Mouse (Mus musculus): ENCODE measurements around the gene Usp21. TPM values are rescaled to one million over a fixed set of nuclear protein-coding genes. Genes with fewer than 3 reads are reported as not detected.

Usp21 gene
- polyA plus RNA-seq, 1 experiment from 2014 or later, result 74.8 TPM

GRCm38 (mm10) chr1:171281528-171281923 is 6.3 kb downstream of the Usp21 start:
- WGBS, result under 1% methylated on average over 10 of the region's 10 CpGs
- Histone ChIP-seq H3K36me3 (peaks cover 68% of the 10 kb centered on the region), H3K4me3 (peak overlapping the region; percentile 77), H3K9me3 (no peaks in the 10 kb centered on the region), H3K4me1 (peaks cover 31% of the 10 kb centered on the region), H3K27me3 (ENCODE audit: insufficient read depth, poor library complexity, severe bottlenecking) (no peaks in the 10 kb centered on the region), H3K27ac (peak overlapping the region; percentile 83)
- no peak for DNase-seq (ENCODE audit: low spot score)

GRCm38 (mm10) chr1:171280916-171281527 is 6.8 kb downstream of the Usp21 start, which contains the start of gene Ppox:
TSS of gene Ppox (minus strand) at chr1:171281186.
- Histone ChIP-seq H3K36me3 (peaks cover 68% of the 10 kb centered on the region), H3K9me3 (no peaks in the 10 kb centered on the region), H3K4me3 (peak within 1 kb of the TSS; percentile 77), H3K27ac (peak within 1 kb of the TSS; percentile 83), H3K4me1 (peaks cover 30% of the 10 kb centered on the region), H3K27me3 (ENCODE audit: insufficient read depth, poor library complexity, severe bottlenecking) (no peaks in the 10 kb centered on the region)
- peak; percentile 99 for DNase-seq (ENCODE audit: low spot score)
- WGBS, result under 1% methylated on average over 26 of the region's 26 CpGs

GRCm38 (mm10) chr1:171280250-171280915 is 7.4 kb downstream of the Usp21 start:
- WGBS, result 1% methylated on average over 25 of the region's 25 CpGs
- no peaks in the 10 kb centered on the region for H3K9me3 ChIP-seq
- DNase-seq (ENCODE audit: low spot score), result peak; percentile 76
- peak overlapping the region; percentile 77 for H3K4me3 ChIP-seq
- no peaks in the 10 kb centered on the region for H3K27me3 ChIP-seq (ENCODE audit: insufficient read depth, poor library complexity, severe bottlenecking)
- H3K4me1 ChIP-seq, result peaks cover 24% of the 10 kb centered on the region
- H3K36me3 ChIP-seq, result peaks cover 68% of the 10 kb centered on the region
- peak overlapping the region; percentile 83 for H3K27ac ChIP-seq

DNA sequence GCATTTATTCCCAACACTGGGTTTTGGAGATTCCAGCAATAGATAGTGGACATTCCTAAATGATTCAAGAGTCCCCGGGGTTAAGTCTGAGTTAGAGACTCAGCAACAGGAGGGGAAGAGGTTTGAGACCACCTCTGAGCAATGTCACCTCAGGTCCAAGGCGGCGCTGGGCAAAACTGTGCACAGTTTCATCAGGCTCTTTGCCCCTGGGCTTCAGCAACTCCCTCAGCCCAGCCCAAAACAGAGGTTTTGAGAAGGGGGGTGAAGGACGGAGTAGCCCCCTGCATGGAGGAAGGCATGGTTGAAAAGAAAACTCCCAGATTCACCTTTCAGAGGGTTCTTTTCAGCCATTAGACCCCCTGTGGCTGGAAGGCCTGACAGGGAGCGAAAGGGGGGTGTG is 8.1 kb downstream of the Usp21 start:
- 55% methylated on average over 5 of the region's 5 CpGs for WGBS
- peak overlapping the region; percentile 77 for H3K4me3 ChIP-seq
- H3K9me3 ChIP-seq, result no peaks in the 10 kb centered on the region
- no peaks in the 10 kb centered on the region for H3K27me3 ChIP-seq (ENCODE audit: insufficient read depth, poor library complexity, severe bottlenecking)
- H3K27ac ChIP-seq, result peak overlapping the region; percentile 83
- peak; percentile 71 for DNase-seq (ENCODE audit: low spot score)
- H3K36me3 ChIP-seq, result peaks cover 68% of the 10 kb centered on the region
- H3K4me1 ChIP-seq, result peaks cover 24% of the 10 kb centered on the region

GRCm38 (mm10) chr1:171279012-171279705 is 8.6 kb downstream of the Usp21 start:
- Histone ChIP-seq H3K4me1 (peaks cover 24% of the 10 kb centered on the region), H3K9me3 (no peaks in the 10 kb centered on the region), H3K27ac (peak overlapping the region; percentile 83; the same call in 1 of the 2 replicates), H3K4me3 (peak overlapping the region; percentile 77), H3K36me3 (peaks cover 70% of the 10 kb centered on the region), H3K27me3 (ENCODE audit: insufficient read depth, poor library complexity, severe bottlenecking) (no peaks in the 10 kb centered on the region)
- peak; percentile 72 for DNase-seq (ENCODE audit: low spot score)
- WGBS, result 86% methylated on average over 14 of the region's 14 CpGs

- no peak overlapping the region for H3K27ac ChIP-seq
- peak; percentile 63 for DNase-seq (ENCODE audit: low spot score)
- 95% methylated on average over 8 of the region's 8 CpGs for WGBS
- no peak overlapping the region for H3K4me3 ChIP-seq
- H3K36me3 ChIP-seq, result peaks cover 71% of the 10 kb centered on the region
- no peaks in the 10 kb centered on the region for H3K9me3 ChIP-seq
- no peaks in the 10 kb centered on the region for H3K27me3 ChIP-seq (ENCODE audit: insufficient read depth, poor library complexity, severe bottlenecking)
- H3K4me1 ChIP-seq, result peaks cover 24% of the 10 kb centered on the region
Observed at GRCm38 (mm10) chr1:171278436-171278835, 9.4 kb downstream of the Usp21 start.

GRCm38 (mm10) chr1:171277736-171278135 is 10.1 kb downstream of the Usp21 start:
- Histone ChIP-seq H3K4me1 (peaks cover 24% of the 10 kb centered on the region), H3K9me3 (no peaks in the 10 kb centered on the region), H3K27ac (no peak overlapping the region), H3K27me3 (ENCODE audit: insufficient read depth, poor library complexity, severe bottlenecking) (no peaks in the 10 kb centered on the region), H3K4me3 (no peak overlapping the region), H3K36me3 (peaks cover 71% of the 10 kb centered on the region)
- peak; percentile 70 for DNase-seq (ENCODE audit: low spot score)
- 84% methylated on average over 10 of the region's 10 CpGs for WGBS

- no peak for DNase-seq (ENCODE audit: low spot score)
- WGBS, result 91% methylated on average over 14 of the region's 14 CpGs
- Histone ChIP-seq H3K9me3 (no peaks in the 10 kb centered on the region), H3K36me3 (peaks cover 74% of the 10 kb centered on the region), H3K4me3 (no peak overlapping the region), H3K4me1 (peaks cover 17% of the 10 kb centered on the region), H3K27ac (no peak overlapping the region), H3K27me3 (ENCODE audit: insufficient read depth, poor library complexity, severe bottlenecking) (no peaks in the 10 kb centered on the region)
Observed at GRCm38 (mm10) chr1:171276110-171276748, 11.6 kb downstream of the Usp21 start.

GRCm38 (mm10) chr1:171275144-171275734 is 12.6 kb downstream of the Usp21 start:
- WGBS, result 89% methylated on average over 11 of the region's 11 CpGs
- Histone ChIP-seq H3K27me3 (ENCODE audit: insufficient read depth, poor library complexity, severe bottlenecking) (no peaks in the 10 kb centered on the region), H3K4me3 (no peak overlapping the region), H3K27ac (no peak overlapping the region), H3K9me3 (no peaks in the 10 kb centered on the region), H3K36me3 (peaks cover 74% of the 10 kb centered on the region), H3K4me1 (peaks cover 22% of the 10 kb centered on the region)
- no peak for DNase-seq (ENCODE audit: low spot score)

DNA sequence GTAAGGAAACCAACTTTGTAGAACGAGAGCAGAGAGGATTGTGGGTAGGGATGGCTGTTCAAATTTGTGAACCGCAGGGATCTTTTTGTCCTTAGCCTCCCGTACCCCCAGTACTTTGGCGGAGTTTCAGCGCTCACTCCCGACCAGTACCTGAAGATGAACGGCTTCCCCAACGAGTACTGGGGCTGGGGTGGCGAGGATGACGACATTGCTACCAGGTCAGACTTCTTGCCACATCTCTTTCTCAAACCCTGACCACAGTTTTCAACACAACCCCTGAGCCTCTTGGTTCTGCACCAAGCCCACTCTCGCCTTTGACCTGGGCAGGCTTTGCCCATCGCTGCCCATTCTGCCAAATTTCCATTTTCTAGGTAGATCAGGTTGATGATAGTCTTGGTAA is 13.6 kb downstream of the Usp21 start:
- Histone ChIP-seq H3K27ac (no peak overlapping the region), H3K9me3 (no peaks in the 10 kb centered on the region), H3K4me1 (peaks cover 25% of the 10 kb centered on the region), H3K27me3 (ENCODE audit: insufficient read depth, poor library complexity, severe bottlenecking) (no peaks in the 10 kb centered on the region), H3K36me3 (peaks cover 74% of the 10 kb centered on the region), H3K4me3 (no peak overlapping the region)
- no peak for DNase-seq (ENCODE audit: low spot score)
- 91% methylated on average over 12 of the region's 12 CpGs for WGBS

GRCm38 (mm10) chr1:171272086-171272485 is 15.7 kb downstream of the Usp21 start:
- H3K27ac ChIP-seq, result peak overlapping the region; percentile 19; the same call in 1 of the 2 replicates
- peaks cover 54% of the 10 kb centered on the region for H3K36me3 ChIP-seq
- H3K27me3 ChIP-seq (ENCODE audit: insufficient read depth, poor library complexity, severe bottlenecking), result no peaks in the 10 kb centered on the region
- peaks cover 25% of the 10 kb centered on the region for H3K4me1 ChIP-seq
- 86% methylated on average over 3 of the region's 3 CpGs for WGBS
- no peaks in the 10 kb centered on the region for H3K9me3 ChIP-seq
- DNase-seq (ENCODE audit: low spot score), result no peak
- H3K4me3 ChIP-seq, result 0 out of 2 replicates have a peak overlapping the region, but pooled peaks have one; percentile 0

DNA sequence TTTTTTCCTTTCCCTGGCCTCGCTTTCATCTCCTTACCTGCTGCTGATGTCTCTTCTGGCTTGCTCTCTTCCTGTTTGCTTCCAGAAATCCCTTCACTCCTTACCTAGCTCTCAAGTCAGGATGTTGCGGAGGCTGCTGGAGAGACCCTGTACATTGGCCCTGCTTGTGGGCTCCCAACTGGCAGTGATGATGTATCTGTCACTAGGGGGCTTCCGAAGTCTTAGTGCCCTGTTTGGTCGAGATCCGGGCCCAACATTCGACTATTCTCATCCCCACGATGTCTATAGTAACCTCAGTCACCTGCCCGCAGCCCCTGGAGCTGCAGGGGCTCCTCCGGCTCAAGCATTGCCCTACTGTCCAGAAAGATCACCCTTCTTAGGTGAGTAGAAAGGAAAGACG is 16.2 kb downstream of the Usp21 start:
- no peaks in the 10 kb centered on the region for H3K27me3 ChIP-seq (ENCODE audit: insufficient read depth, poor library complexity, severe bottlenecking)
- 0 out of 2 replicates have a peak overlapping the region, but pooled peaks have one; percentile 0 for H3K4me3 ChIP-seq
- peak overlapping the region; percentile 19; the same call in 1 of the 2 replicates for H3K27ac ChIP-seq
- no peaks in the 10 kb centered on the region for H3K9me3 ChIP-seq
- H3K4me1 ChIP-seq, result peaks cover 25% of the 10 kb centered on the region
- 64% methylated on average over 10 of the region's 10 CpGs for WGBS
- H3K36me3 ChIP-seq, result peaks cover 49% of the 10 kb centered on the region
- no peak for DNase-seq (ENCODE audit: low spot score)

Data from heart, embryonic 10.5 days (tissue).